Mouse (Mus musculus) MEL (cell line): ENCODE measurements around the gene Slc44a4. TPM values are rescaled to one million over a fixed set of nuclear protein-coding genes. Genes with fewer than 3 reads are reported as not detected.
A peak's percentile ranks its signal among the peaks of the same experiment; 100 is the strongest.

Experiments used
- DNase-seq: peaks from one replicate; pipeline ENCODE4 v3.0.0; 2011; ENCODE audit warnings: low read depth, low spot score
- H3K27ac ChIP-seq: 2 replicates; pipeline ENCODE4 v1.5.1; 2012; ENCODE audit warnings: low read depth, mild to moderate bottlenecking, control low read depth, low read length, moderate library complexity; ENCODE audit not compliant: control insufficient read depth
- H3K27me3 ChIP-seq, 2 experiments: fragments of 150-350 bp in 1 of 2; sonication (generic) in 1 of 2; 2 replicates each; pipeline ENCODE4 v1.6.1; 2012; ENCODE audit warnings: low read length in 2 of 2, mild to moderate bottlenecking in 2 of 2, improper control_type of control experiment in 1 of 2, moderate library complexity in 1 of 2; ENCODE audit not compliant: insufficient read depth in 2 of 2, control insufficient read depth in 1 of 2
- H3K36me3 ChIP-seq, 2 experiments: 2 replicates each; pipeline ENCODE4 v1.6.1; 2012 to 2014; ENCODE audit warnings: low read length in 2 of 2, improper control_type of control experiment in 1 of 2, inconsistent platforms in 1 of 2, mild to moderate bottlenecking in 1 of 2; ENCODE audit not compliant: insufficient read depth in 2 of 2, control insufficient read depth in 1 of 2
- H3K4me1 ChIP-seq, 2 experiments: fragments of 150-350 bp in 1 of 2; sonication (generic) in 1 of 2; 2 replicates each; pipeline ENCODE4 v1.6.1; 2012; ENCODE audit warnings: low read length in 2 of 2, improper control_type of control experiment in 1 of 2, mild to moderate bottlenecking in 1 of 2; ENCODE audit not compliant: insufficient read depth in 2 of 2, control insufficient read depth in 1 of 2
- H3K4me3 ChIP-seq, 2 experiments: fragments of 150-350 bp in 1 of 2; sonication (generic) in 1 of 2; 2 replicates each; pipeline ENCODE4 v1.5.1; 2012; ENCODE audit warnings: low read depth in 2 of 2, low read length in 2 of 2, mild to moderate bottlenecking in 2 of 2, moderate library complexity in 2 of 2, control low read depth in 1 of 2, improper control_type of control experiment in 1 of 2; ENCODE audit not compliant: control insufficient read depth in 1 of 2, insufficient read depth in 1 of 2
- H3K79me2 ChIP-seq: 2 replicates; pipeline ENCODE4 v1.6.1; 2012; ENCODE audit warnings: mild to moderate bottlenecking, low read length, moderate library complexity; ENCODE audit not compliant: control insufficient read depth, poor library complexity, insufficient read depth
- H3K9ac ChIP-seq: 2 replicates; pipeline ENCODE4 v1.6.1; 2012; ENCODE audit warnings: low read depth, mild to moderate bottlenecking, control low read depth, low read length, moderate library complexity; ENCODE audit not compliant: control insufficient read depth, poor library complexity, severe bottlenecking
- H3K9me3 ChIP-seq: fragments of 150-350 bp; sonication (generic); replicated peaks from 2 replicates; pipeline ENCODE4 v1.6.1; 2012; ENCODE audit warnings: mild to moderate bottlenecking, low read length, improper control_type of control experiment, moderate library complexity; ENCODE audit not compliant: insufficient read depth
- CHD1 ChIP-seq: IDR thresholded peaks from 2 replicates; pipeline ENCODE4 v1.6.1; 2012; ENCODE audit warnings: low read depth, mild to moderate bottlenecking, inconsistent platforms, low read length, improper control_type of control experiment
- CTCF ChIP-seq, 3 experiments: IDR thresholded peaks in 2 of 3; conservative IDR thresholded peaks in 1 of 3; 2 replicates each; pipeline ENCODE4 v1.5.1; 2011 to 2012; ENCODE audit warnings: low read length in 3 of 3, low read depth in 2 of 3, mild to moderate bottlenecking in 2 of 3, improper control_type of control experiment in 1 of 3, inconsistent platforms in 1 of 3, mixed read lengths in 1 of 3, moderate library complexity in 1 of 3; ENCODE audit not compliant: control insufficient read depth in 1 of 3, insufficient read depth in 1 of 3, poor library complexity in 1 of 3, severe bottlenecking in 1 of 3
- E2F4 ChIP-seq: IDR thresholded peaks from 2 replicates; pipeline ENCODE4 v1.6.1; 2011; ENCODE audit warnings: low read depth, low read length, improper control_type of control experiment, borderline replicate concordance
- ELF1 ChIP-seq: IDR thresholded peaks from 2 replicates; pipeline ENCODE4 v1.6.1; 2014; ENCODE audit warnings: low read depth, mild to moderate bottlenecking, inconsistent platforms, low read length, improper control_type of control experiment, moderate library complexity
- ETS1 ChIP-seq: IDR thresholded peaks from 2 replicates; pipeline ENCODE4 v1.6.1; 2012; ENCODE audit warnings: low read depth, mild to moderate bottlenecking, inconsistent platforms, low read length, improper control_type of control experiment, moderate library complexity
- GABPA ChIP-seq: IDR thresholded peaks from 2 replicates; pipeline ENCODE4 v1.6.1; 2012; ENCODE audit warnings: low read depth, mild to moderate bottlenecking, inconsistent platforms, low read length, improper control_type of control experiment, moderate library complexity
- HCFC1 ChIP-seq: IDR thresholded peaks from 2 replicates; pipeline ENCODE4 v1.6.1; 2012; ENCODE audit warnings: low read depth, mild to moderate bottlenecking, inconsistent platforms, low read length, improper control_type of control experiment, moderate library complexity
- JUND ChIP-seq: IDR thresholded peaks from 2 replicates; pipeline ENCODE4 v1.6.1; 2011; ENCODE audit warnings: low read depth, mild to moderate bottlenecking, improper control_type of control experiment, low read length
- KAT2A ChIP-seq: conservative IDR thresholded peaks from 2 replicates; pipeline ENCODE4 v1.6.1; 2012; ENCODE audit warnings: low read depth, low read length, improper control_type of control experiment, inconsistent platforms
- MAFK ChIP-seq: IDR thresholded peaks from 2 replicates; pipeline ENCODE4 v1.6.1; 2011; ENCODE audit warnings: low read depth, mild to moderate bottlenecking, low read length, improper control_type of control experiment, borderline replicate concordance
- MAZ ChIP-seq: IDR thresholded peaks from 2 replicates; pipeline ENCODE4 v1.6.1; 2012; ENCODE audit warnings: low read depth, mild to moderate bottlenecking, inconsistent platforms, low read length, improper control_type of control experiment
- MEF2A ChIP-seq: IDR thresholded peaks from 2 replicates; pipeline ENCODE4 v1.6.1; 2014; ENCODE audit warnings: low read depth, mild to moderate bottlenecking, inconsistent platforms, low read length, improper control_type of control experiment; ENCODE audit not compliant: poor library complexity, insufficient replicate concordance, severe bottlenecking; ENCODE audit errors: extremely low read depth
- MXI1 ChIP-seq: IDR thresholded peaks from 2 replicates; pipeline ENCODE4 v1.6.1; 2011; ENCODE audit warnings: mild to moderate bottlenecking, low read depth, low read length, improper control_type of control experiment
- MYC ChIP-seq: IDR thresholded peaks from 2 replicates; pipeline ENCODE4 v1.6.1; 2011; ENCODE audit warnings: low read depth, mild to moderate bottlenecking, low read length, improper control_type of control experiment, moderate library complexity
- NELFE ChIP-seq: IDR thresholded peaks from 2 replicates; pipeline ENCODE4 v1.6.1; 2011; ENCODE audit warnings: low read depth, low read length, improper control_type of control experiment
- NRF1 ChIP-seq: IDR thresholded peaks from 2 replicates; pipeline ENCODE4 v1.6.1; 2014; ENCODE audit warnings: low read depth, mild to moderate bottlenecking, inconsistent platforms, low read length, improper control_type of control experiment, moderate library complexity; ENCODE audit not compliant: poor library complexity, insufficient read depth, severe bottlenecking
- POLR2A ChIP-seq, 2 experiments: IDR thresholded peaks; 2 replicates each; pipeline ENCODE4 v1.6.1; 2011 to 2012; ENCODE audit warnings: low read length in 2 of 2, mild to moderate bottlenecking in 2 of 2, control low read depth in 1 of 2, improper control_type of control experiment in 1 of 2, low read depth in 1 of 2, moderate library complexity in 1 of 2; ENCODE audit not compliant: control insufficient read depth in 1 of 2, insufficient read depth in 1 of 2, poor library complexity in 1 of 2
- POLR2AphosphoS2 ChIP-seq: IDR thresholded peaks from 2 replicates; pipeline ENCODE4 v1.6.1; 2011; ENCODE audit warnings: low read length, improper control_type of control experiment
- POLR2AphosphoS5 ChIP-seq: IDR thresholded peaks from 2 replicates; pipeline ENCODE4 v1.6.1; 2012; ENCODE audit warnings: low read depth, borderline replicate concordance, mild to moderate bottlenecking, inconsistent platforms, low read length, moderate library complexity, mixed read lengths
- RAD21 ChIP-seq: IDR thresholded peaks from 2 replicates; pipeline ENCODE4 v1.6.1; 2011; ENCODE audit warnings: mild to moderate bottlenecking, low read depth, low read length, improper control_type of control experiment
- RCOR1 ChIP-seq: IDR thresholded peaks from 2 replicates; pipeline ENCODE4 v1.6.1; 2012; ENCODE audit warnings: low read depth, mild to moderate bottlenecking, inconsistent platforms, low read length, improper control_type of control experiment
- SIN3A ChIP-seq: IDR thresholded peaks from 2 replicates; pipeline ENCODE4 v1.6.1; 2012; ENCODE audit warnings: low read length, improper control_type of control experiment, inconsistent platforms
- ZC3H11A ChIP-seq: IDR thresholded peaks from 2 replicates; pipeline ENCODE4 v1.6.1; 2012; ENCODE audit warnings: low read depth, mild to moderate bottlenecking, inconsistent platforms, low read length, improper control_type of control experiment
- ZKSCAN1 ChIP-seq: IDR thresholded peaks from 2 replicates; pipeline ENCODE4 v1.6.1; 2012; ENCODE audit warnings: low read depth, mild to moderate bottlenecking, inconsistent platforms, low read length, improper control_type of control experiment, moderate library complexity
- ZMIZ1 ChIP-seq: IDR thresholded peaks from 2 replicates; pipeline ENCODE4 v1.6.1; 2012; ENCODE audit warnings: low read depth, mild to moderate bottlenecking, inconsistent platforms, low read length, improper control_type of control experiment, moderate library complexity
- polyA plus RNA-seq, 2 experiments: library from polyadenylated mRNA; stranded (reverse) in 1 of 2; unstranded in 1 of 2; fragments of >175 nt in 1 of 2; fragments of >200 nt in 1 of 2; gene quantifications; 2 replicates each; pipeline versions ENCODE4 v1.2.1 to v1.2.4; 2012; ENCODE audit warnings: low replicate concordance in 2 of 2, low read depth in 1 of 2; ENCODE audit not compliant: insufficient read length in 2 of 2, insufficient read depth in 1 of 2, missing spikeins in 1 of 2
- total RNA-seq: library from RNA; depleted of rRNA; stranded (reverse); fragments of 300-350 nt; gene quantifications from 2 replicates; pipeline ENCODE4 v1.2.3, GENCODE M21; 2012

Gene Slc44a4
- total and polyA plus RNA-seq, 3 experiments = 0.06 to 0.12 TPM; not detected in 1

- TF ChIP-seq GABPA (no peak), CTCF (IDR thresholded peaks at IDR 0.05 in 2 of 3, conservative IDR thresholded peaks at IDR 0.05 in 1 of 3; ENCODE audit: control insufficient read depth in 1 of 3, insufficient read depth in 1 of 3, low read depth in 2 of 3, low read length in 3 of 3, poor library complexity in 1 of 3, severe bottlenecking in 1 of 3) (no peak), NELFE (peak; percentile 78), MEF2A (no peak), MAFK (no peak), JUND (no peak), MAZ (peak; percentile 81)
- TF ChIP-seq, all 39 proteins: peak for 13
Measured at GRCm38 (mm10) chr17:34898160-34898586, 16.1 kb upstream of the Slc44a4 start, which contains the start of the genes C2 and Ehmt2 (continued).

GRCm38 (mm10) chr17:34898706-34899052 lies 15.6 kb upstream of the Slc44a4 start:
- Histone ChIP-seq H3K79me2 (peaks cover 34% of the 10 kb centered on the region), H3K9ac (peak overlapping the region; percentile 86), H3K36me3 (peaks cover 2 to 16% of the 10 kb centered on the region in 2 experiments; a peak in 3 of 4 replicates), H3K27me3 (no peaks in the 10 kb centered on the region), H3K27ac (peak overlapping the region; percentile 90; the same call in 1 of the 2 replicates), H3K9me3 (no peaks in the 10 kb centered on the region), H3K4me1 (peaks cover 0 to 20% of the 10 kb centered on the region in 2 experiments; a peak in 3 of 4 replicates), H3K4me3 (peak overlapping the region; percentile 75 to 88; a peak in 3 of 4 replicates)
- peak; percentile 36 for DNase-seq
- TF ChIP-seq ZKSCAN1 (no peak), HCFC1 (no peak), ZMIZ1 (0 out of 2 replicates have a peak, but pooled peaks have one; percentile 29)

- Histone ChIP-seq H3K4me3 (peak overlapping the region; percentile 75 to 88), H3K36me3 (peaks cover 2 to 15% of the 10 kb centered on the region in 2 experiments; a peak in 3 of 4 replicates), H3K27me3 (no peaks in the 10 kb centered on the region), H3K9me3 (no peaks in the 10 kb centered on the region), H3K79me2 (peaks cover 34% of the 10 kb centered on the region), H3K27ac (peak overlapping the region; percentile 83), H3K4me1 (peaks cover 0 to 18% of the 10 kb centered on the region in 2 experiments; a peak in 3 of 4 replicates), H3K9ac (peak overlapping the region; percentile 86)
- peak; percentile 68 for DNase-seq
- TF ChIP-seq SIN3A (no peak; the same call in 1 of the 2 replicates), NRF1 (0 out of 2 replicates have a peak, but pooled peaks have one; percentile 42), CHD1 (0 out of 2 replicates have a peak, but pooled peaks have one; percentile 5), NELFE (no peak), MAFK (no peak), E2F4 (no peak), ZMIZ1 (no peak), RAD21 (no peak), POLR2AphosphoS2 (no peak), CTCF (IDR thresholded peaks at IDR 0.05 in 2 of 3, conservative IDR thresholded peaks at IDR 0.05 in 1 of 3; ENCODE audit: control insufficient read depth in 1 of 3, insufficient read depth in 1 of 3, low read depth in 2 of 3, low read length in 3 of 3, poor library complexity in 1 of 3, severe bottlenecking in 1 of 3) (0 out of 6 replicates have a peak, but pooled peaks of 1 of the 3 experiments have one; percentile 4), RCOR1 (no peak), JUND (no peak), KAT2A (no peak), GABPA (no peak), MAZ (peak; percentile 61; the same call in 1 of the 2 replicates), POLR2AphosphoS5 (no peak), ETS1 (no peak), MYC (no peak), ELF1 (no peak), ZC3H11A (no peak), HCFC1 (0 out of 2 replicates have a peak, but pooled peaks have one; percentile 42), MXI1 (peak; percentile 60; the same call in 1 of the 2 replicates), POLR2A (IDR thresholded peaks at IDR 0.05; ENCODE audit: control insufficient read depth in 1 of 2, insufficient read depth in 1 of 2, low read depth in 1 of 2, low read length in 2 of 2, poor library complexity in 1 of 2) (no peak; a peak in 1 of 4 replicates)
Measured at GRCm38 (mm10) chr17:34899053-34899889, 15.0 kb upstream of the Slc44a4 start.
